Mouse (Mus musculus): ENCODE data around the gene Insc. TPM values are rescaled to one million over a fixed set of nuclear protein-coding genes. Genes with fewer than 3 reads are reported as not detected.

Insc gene
- polyA plus RNA-seq, 1 experiment from 2014 or later = 13.7 TPM

DNA sequence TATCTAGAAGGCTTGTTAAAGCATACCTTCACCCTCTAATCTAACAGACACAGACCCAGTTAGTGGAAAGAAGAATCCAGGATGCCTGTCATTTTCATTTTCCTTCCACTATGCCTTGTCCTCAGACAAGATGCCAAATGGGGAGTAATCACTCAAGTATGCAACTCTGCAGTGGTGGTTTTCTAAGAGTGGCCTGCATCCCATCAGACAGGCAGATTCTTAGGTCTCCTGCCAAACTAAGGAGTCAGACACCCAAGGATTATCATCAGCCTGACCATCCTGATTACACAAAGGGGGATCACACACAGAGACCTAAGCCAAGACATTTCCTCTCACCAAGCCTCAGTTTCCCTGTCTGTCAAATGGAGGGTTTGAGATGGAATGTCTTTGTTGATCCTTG, 5.3 kb upstream of the Insc start:
- Histone ChIP-seq H3K4me1 (ENCODE audit: insufficient read depth) (0 out of 2 replicates have a peak, but pooled peaks cover 2% of the 10 kb centered on the region), H3K36me3 (replicated peaks; ENCODE audit: insufficient read depth, low read length) (no peaks in the 10 kb centered on the region), H3K9me3 (ENCODE audit: low read length) (no peaks in the 10 kb centered on the region), H3K4me3 (ENCODE audit: low read depth, low read length) (no peak overlapping the region), H3K4me2 (ENCODE audit: low read depth, low read length) (no peak overlapping the region), H3K27me3 (ENCODE audit: insufficient read depth, low read length) (no peaks in the 10 kb centered on the region), H3K9ac (replicated peaks) (no peak overlapping the region), H3K27ac (ENCODE audit: low read depth) (no peak overlapping the region)
- DNase-seq (no peak), ATAC-seq (no peak)
- TF ChIP-seq CTCF (IDR thresholded peaks at IDR 0.05; ENCODE audit: low read depth) (no peak), EP300 (IDR thresholded peaks at IDR 0.05; ENCODE audit: low read depth) (no peak)

DNA sequence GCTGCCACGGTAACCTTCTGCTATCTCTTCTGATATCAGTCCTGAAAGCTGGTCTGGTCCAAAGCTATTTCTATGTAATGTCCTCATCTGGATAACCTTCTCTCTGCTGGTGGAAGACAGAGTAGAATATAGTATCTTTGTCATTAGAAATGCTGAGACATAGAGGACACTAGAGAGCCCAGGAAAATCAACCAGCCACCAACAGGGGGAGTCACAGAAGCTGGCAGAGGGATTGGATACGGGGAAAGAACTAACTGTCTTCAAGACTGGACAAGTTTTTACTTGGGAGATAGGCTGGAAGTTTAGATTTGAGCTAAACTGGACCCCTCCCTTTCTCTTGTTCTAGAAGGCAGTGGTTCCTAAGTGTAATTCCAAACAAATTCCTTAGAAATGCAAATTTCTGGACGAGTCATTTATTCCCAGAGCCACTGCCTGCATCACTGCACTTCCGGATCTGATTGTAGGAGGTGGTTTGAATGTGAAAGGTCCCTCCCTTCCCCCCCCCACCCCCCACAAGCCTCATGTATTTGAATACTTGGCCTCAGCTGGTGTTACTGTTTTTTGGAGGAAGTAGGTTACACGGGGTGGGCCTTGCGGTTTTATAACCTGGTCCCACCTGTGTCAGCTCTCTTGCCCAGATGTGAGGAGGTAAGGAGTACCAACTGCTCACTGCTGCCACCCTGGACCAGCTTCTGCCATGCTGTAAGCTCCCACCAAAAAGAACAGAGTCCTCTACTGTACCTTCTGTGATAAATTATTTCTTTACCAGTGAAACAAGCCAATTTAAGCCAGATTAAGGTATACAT, 2.9 kb upstream of the Insc start:
- no peak overlapping the region for H3K9ac ChIP-seq (replicated peaks)
- H3K36me3 ChIP-seq (replicated peaks; ENCODE audit: insufficient read depth, low read length) = no peaks in the 10 kb centered on the region
- H3K9me3 ChIP-seq (ENCODE audit: low read length) = no peaks in the 10 kb centered on the region
- no peaks in the 10 kb centered on the region; the same call in 1 of the 2 replicates for H3K27me3 ChIP-seq (ENCODE audit: insufficient read depth, low read length)
- 51% methylated on average over 6 of the region's 6 CpGs for WGBS (ENCODE audit: insufficient replicate concordance)
- ATAC-seq = no peak
- no peaks in the 10 kb centered on the region for H3K4me1 ChIP-seq (ENCODE audit: insufficient read depth)
- H3K27ac ChIP-seq (ENCODE audit: low read depth) = no peak overlapping the region
- no peak overlapping the region for H3K4me3 ChIP-seq (ENCODE audit: low read depth, low read length)
- TF ChIP-seq EP300 (IDR thresholded peaks at IDR 0.05; ENCODE audit: low read depth) = no peak
- peak; percentile 39 for TF ChIP-seq CTCF (IDR thresholded peaks at IDR 0.05; ENCODE audit: low read depth)
- no peak overlapping the region for H3K4me2 ChIP-seq (ENCODE audit: low read depth, low read length)
- DNase-seq = no peak

DNA sequence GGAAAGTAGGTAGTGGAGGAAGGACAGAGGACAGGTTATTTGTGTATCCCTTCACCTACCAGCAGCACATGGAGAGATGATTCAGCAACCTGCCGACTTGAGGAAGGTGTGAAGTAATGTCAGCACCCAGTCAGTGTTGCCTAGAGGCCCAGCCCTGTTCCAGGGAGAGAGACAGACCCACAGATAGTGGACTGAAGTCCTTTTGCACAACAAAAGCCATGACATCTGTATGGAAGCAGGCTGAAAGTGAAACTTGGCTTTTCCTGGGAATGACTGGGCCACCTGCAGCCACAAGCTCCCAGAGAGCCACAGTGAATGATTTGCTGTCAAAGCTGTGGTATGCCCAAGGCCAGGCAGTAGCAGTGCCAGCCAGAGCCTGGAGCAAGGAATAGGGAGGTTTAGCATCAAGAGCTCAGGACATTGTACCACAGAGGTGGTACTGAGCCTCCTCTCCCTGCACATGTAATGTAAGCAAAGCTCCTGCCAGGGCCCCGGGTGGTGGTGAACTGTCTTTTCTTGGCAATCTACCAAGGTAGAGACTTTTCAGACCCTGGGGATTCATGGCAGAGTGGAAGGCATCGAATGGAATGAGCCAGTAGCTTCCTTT, 1.2 kb downstream of the Insc start:
- no peaks in the 10 kb centered on the region for H3K4me1 ChIP-seq (ENCODE audit: insufficient read depth)
- TF ChIP-seq EP300 (IDR thresholded peaks at IDR 0.05; ENCODE audit: low read depth) (no peak), CTCF (IDR thresholded peaks at IDR 0.05; ENCODE audit: low read depth) (no peak)
- no peak for DNase-seq

DNA sequence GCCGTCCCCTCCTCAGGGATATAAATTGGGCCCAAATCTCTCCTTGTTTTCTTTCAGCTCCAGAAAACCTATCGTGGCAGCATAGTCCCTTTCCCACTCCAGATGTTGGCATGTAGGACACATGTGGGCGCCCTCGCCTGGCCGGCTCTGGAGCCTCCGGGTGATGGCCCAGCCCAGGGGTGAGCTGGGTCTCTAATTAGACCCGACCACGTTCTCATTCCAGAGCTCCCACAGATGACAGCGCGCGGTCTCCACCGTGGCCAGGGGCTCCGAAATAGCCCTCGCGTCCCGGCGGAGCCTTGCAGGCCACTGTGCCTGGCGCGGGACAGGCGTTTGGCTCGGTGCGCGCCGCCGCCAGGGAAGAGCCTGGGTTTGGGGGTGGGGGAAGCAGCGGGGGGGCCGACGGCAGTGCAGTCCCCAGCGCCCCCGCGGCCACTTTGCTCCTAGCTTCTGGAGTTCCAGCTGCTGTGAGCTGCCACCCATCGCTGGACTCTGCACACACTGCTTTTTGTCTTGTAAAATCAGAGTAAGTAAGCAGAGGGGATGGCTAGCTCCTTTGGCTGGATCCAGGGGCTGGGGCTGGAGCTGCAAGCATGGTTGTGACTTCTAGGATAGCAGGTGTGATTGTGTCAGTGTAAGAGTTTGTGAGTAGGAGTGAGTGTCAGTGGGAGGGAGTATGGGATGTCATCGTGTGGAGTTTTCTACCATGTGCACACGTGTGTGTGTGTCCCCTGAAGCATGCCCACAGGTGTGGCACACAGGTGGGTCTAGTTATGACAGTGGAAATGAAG, 2.2 kb downstream of the Insc start:
- Histone ChIP-seq H3K4me1 (ENCODE audit: insufficient read depth) (no peaks in the 10 kb centered on the region), H3K27ac (ENCODE audit: low read depth) (no peak overlapping the region), H3K27me3 (ENCODE audit: insufficient read depth, low read length) (no peaks in the 10 kb centered on the region; the same call in 1 of the 2 replicates), H3K4me2 (ENCODE audit: low read depth, low read length) (peak overlapping the region; percentile 66), H3K9me3 (ENCODE audit: low read length) (no peaks in the 10 kb centered on the region), H3K9ac (replicated peaks) (no peak overlapping the region), H3K4me3 (ENCODE audit: low read depth, low read length) (peak overlapping the region; percentile 24), H3K36me3 (replicated peaks; ENCODE audit: insufficient read depth, low read length) (no peaks in the 10 kb centered on the region)
- DNase-seq = peak; percentile 22
- 6% methylated on average over 34 of the region's 34 CpGs for WGBS (ENCODE audit: insufficient replicate concordance)
- ATAC-seq = 0 out of 2 replicates have a peak, but pooled peaks have one; percentile 40
- TF ChIP-seq CTCF (IDR thresholded peaks at IDR 0.05; ENCODE audit: low read depth) = peak; percentile 34
- no peak for TF ChIP-seq EP300 (IDR thresholded peaks at IDR 0.05; ENCODE audit: low read depth)

More for the DNA sequence above, 1.2 kb downstream of the Insc start:
- H3K27me3 ChIP-seq (ENCODE audit: insufficient read depth, low read length) = no peaks in the 10 kb centered on the region; the same call in 1 of the 2 replicates
- WGBS (ENCODE audit: insufficient replicate concordance) = 51% methylated on average over 3 of the region's 3 CpGs
- H3K9ac ChIP-seq (replicated peaks) = no peak overlapping the region
- no peaks in the 10 kb centered on the region for H3K9me3 ChIP-seq (ENCODE audit: low read length)
- peak; percentile 21; the same call in 1 of the 2 replicates for ATAC-seq
- no peak overlapping the region for H3K4me3 ChIP-seq (ENCODE audit: low read depth, low read length)
- no peak overlapping the region for H3K4me2 ChIP-seq (ENCODE audit: low read depth, low read length)
- H3K36me3 ChIP-seq (replicated peaks; ENCODE audit: insufficient read depth, low read length) = no peaks in the 10 kb centered on the region
- no peak overlapping the region for H3K27ac ChIP-seq (ENCODE audit: low read depth)

DNA sequence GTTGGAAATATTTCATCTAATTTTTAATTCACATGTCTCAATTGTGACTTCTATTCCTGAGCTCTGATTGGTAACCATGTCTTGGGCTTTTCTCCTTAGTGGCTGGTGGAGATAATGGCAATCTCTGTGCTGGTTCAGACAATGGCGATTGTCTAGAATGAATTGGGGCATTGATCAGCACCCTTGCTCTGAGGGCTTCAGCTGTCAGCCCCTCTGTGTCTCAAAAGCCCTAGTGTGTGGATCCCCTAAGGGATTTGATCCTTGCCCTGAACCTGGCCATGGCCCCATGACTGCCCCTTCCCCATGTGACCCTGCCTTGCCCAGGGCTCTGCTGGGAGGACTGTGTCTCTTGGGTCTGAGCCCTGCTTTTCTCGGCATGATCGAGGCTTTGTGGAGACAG, 4.1 kb downstream of the Insc start:
- H3K27ac ChIP-seq (ENCODE audit: low read depth) = no peak overlapping the region
- H3K9ac ChIP-seq (replicated peaks) = no peak overlapping the region
- ATAC-seq = no peak
- no peaks in the 10 kb centered on the region for H3K9me3 ChIP-seq (ENCODE audit: low read length)
- H3K27me3 ChIP-seq (ENCODE audit: insufficient read depth, low read length) = no peaks in the 10 kb centered on the region; the same call in 1 of the 2 replicates
- H3K36me3 ChIP-seq (replicated peaks; ENCODE audit: insufficient read depth, low read length) = no peaks in the 10 kb centered on the region
- DNase-seq = no peak
- no peak overlapping the region for H3K4me3 ChIP-seq (ENCODE audit: low read depth, low read length)
- H3K4me1 ChIP-seq (ENCODE audit: insufficient read depth) = no peaks in the 10 kb centered on the region
- WGBS (ENCODE audit: insufficient replicate concordance) = 65% methylated on average over 3 of the region's 3 CpGs
- no peak overlapping the region for H3K4me2 ChIP-seq (ENCODE audit: low read depth, low read length)
- no peak for TF ChIP-seq CTCF (IDR thresholded peaks at IDR 0.05; ENCODE audit: low read depth)
- TF ChIP-seq EP300 (IDR thresholded peaks at IDR 0.05; ENCODE audit: low read depth) = no peak

DNA sequence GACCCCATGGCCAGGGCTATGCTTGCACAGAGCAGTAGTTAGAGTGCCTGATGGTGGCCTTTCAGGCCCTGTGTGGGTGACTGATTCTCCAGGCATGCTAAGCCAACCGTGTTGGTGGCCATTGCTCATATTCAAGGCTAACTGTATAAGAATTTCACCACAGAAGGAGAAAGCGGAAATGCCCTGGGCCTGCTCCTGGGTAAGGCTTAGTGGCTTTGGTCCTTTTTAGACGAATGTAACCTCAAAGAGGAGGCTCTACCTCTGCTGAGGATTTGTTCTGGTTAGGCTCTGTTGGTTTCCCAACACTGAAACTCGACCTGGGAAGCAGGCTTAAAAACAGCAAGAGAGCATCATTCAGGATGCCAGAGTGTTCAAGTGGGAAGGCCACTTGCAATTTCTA, 4.7 kb downstream of the Insc start:
- no peak overlapping the region for H3K9ac ChIP-seq (replicated peaks)
- H3K36me3 ChIP-seq (replicated peaks; ENCODE audit: insufficient read depth, low read length) = no peaks in the 10 kb centered on the region
- WGBS (ENCODE audit: insufficient replicate concordance) = 61% methylated on average over 4 of the region's 4 CpGs
- H3K4me3 ChIP-seq (ENCODE audit: low read depth, low read length) = no peak overlapping the region
- ATAC-seq = no peak
- DNase-seq = no peak
- H3K27ac ChIP-seq (ENCODE audit: low read depth) = no peak overlapping the region
- no peak overlapping the region for H3K4me2 ChIP-seq (ENCODE audit: low read depth, low read length)
- no peaks in the 10 kb centered on the region; the same call in 1 of the 2 replicates for H3K27me3 ChIP-seq (ENCODE audit: insufficient read depth, low read length)
- no peaks in the 10 kb centered on the region for H3K4me1 ChIP-seq (ENCODE audit: insufficient read depth)
- H3K9me3 ChIP-seq (ENCODE audit: low read length) = no peaks in the 10 kb centered on the region
- no peak for TF ChIP-seq EP300 (IDR thresholded peaks at IDR 0.05; ENCODE audit: low read depth)
- no peak for TF ChIP-seq CTCF (IDR thresholded peaks at IDR 0.05; ENCODE audit: low read depth)
